ENCODE assay signal across 15 mouse cellular contexts in the genomic region with DNA sequence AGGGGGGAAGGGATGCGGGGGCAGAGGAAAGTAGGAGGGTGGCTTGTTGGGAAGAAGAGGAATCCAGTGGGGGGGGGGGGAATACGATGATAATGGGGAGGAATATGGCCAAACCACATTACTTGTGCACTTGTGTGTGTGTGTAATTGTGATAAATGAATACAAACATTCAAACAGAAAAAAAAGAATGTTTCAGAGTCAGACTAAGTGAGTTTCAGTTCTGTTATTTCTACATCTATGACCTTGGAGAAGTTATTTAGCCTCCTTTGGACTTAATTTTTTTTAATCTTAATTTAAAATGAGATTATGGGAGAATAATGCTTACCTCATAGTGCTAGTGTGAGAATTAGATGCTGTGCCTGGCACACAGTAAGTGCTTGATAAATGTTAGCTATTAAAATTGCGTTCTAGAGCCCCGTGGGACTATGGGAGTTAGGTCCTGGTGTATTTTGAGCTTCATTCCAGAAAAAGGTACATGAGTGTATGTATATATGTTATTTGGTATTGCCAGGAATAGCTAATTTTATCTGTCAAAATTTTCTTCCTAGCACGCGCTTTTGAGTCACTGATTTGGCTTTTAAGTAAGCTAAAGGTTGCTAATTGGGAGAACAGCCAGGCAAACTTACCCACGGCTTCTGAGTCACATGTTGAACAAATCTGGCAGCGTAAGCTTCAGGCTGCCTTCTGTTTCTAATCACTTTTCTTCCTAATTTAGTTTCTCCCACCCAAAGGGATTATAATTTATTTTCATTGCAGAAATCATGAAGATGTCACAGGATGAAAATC. TPM values are rescaled to one million over a fixed set of nuclear protein-coding genes. Genes with fewer than 3 reads are reported as not detected.
DNase-seq lines count a peak whose midpoint lies in the region; ATAC-seq and TF ChIP-seq lines count a peak whose summit lies in the region.
"Had no signal": no experiment of that assay in that cellular context is flagged by ENCODE, and none has a peak within 500 bp of the region (broad histone marks: within the 10 kb centered on the region; RNA-seq: fewer than 3 reads in every experiment).

No protein-coding gene starts in this region.

- 85% methylated on average over 8 of the region's 8 CpGs for WGBS in lung, postnatal 0 days
- WGBS in liver, embryonic 12.5 days (ENCODE audit: insufficient replicate concordance): 80% methylated on average over 8 of the region's 8 CpGs

- no peak for TF ChIP-seq CTCF in lung, postnatal 0 days (IDR thresholded peaks at IDR 0.05)

- no peaks in the 10 kb centered on the region for H3K36me3 ChIP-seq in lung, postnatal 0 days (ENCODE audit: insufficient read depth, low read length)
- H3K36me3 ChIP-seq in liver, embryonic 12.5 days: no peaks in the 10 kb centered on the region
- H3K36me3 ChIP-seq: hindbrain, embryonic 13.5 days; midbrain, embryonic 15.5 days had no signal

- ATAC-seq in lung, postnatal 0 days: no peak
- no peak for ATAC-seq in liver, embryonic 12.5 days
- ATAC-seq: midbrain, embryonic 15.5 days; Patski had no signal

- no peaks in the 10 kb centered on the region for H3K27me3 ChIP-seq in lung, postnatal 0 days (replicated peaks; ENCODE audit: insufficient read depth, low read length)
- H3K27me3 ChIP-seq in liver, embryonic 12.5 days (replicated peaks): no peaks in the 10 kb centered on the region
- H3K27me3 ChIP-seq: hindbrain, embryonic 13.5 days; midbrain, embryonic 15.5 days; Patski had no signal

- no peaks in the 10 kb centered on the region for H3K4me1 ChIP-seq in lung, postnatal 0 days (ENCODE audit: insufficient read depth, low read depth, low read length)
- H3K4me1 ChIP-seq in liver, embryonic 12.5 days: no peaks in the 10 kb centered on the region
- H3K4me1 ChIP-seq: midbrain, embryonic 15.5 days had no signal

- H3K4me3 ChIP-seq in lung, postnatal 0 days (ENCODE audit: low read depth, low read length): no peak overlapping the region
- no peak overlapping the region for H3K4me3 ChIP-seq in liver, embryonic 12.5 days
- H3K4me3 ChIP-seq: hindbrain, embryonic 13.5 days; midbrain, embryonic 15.5 days had no signal

- intact Hi-C loops in heart, postnatal 14 days (cut with DNase I): no loop called here
- intact Hi-C loops in left cerebral cortex, postnatal 36 days (cut with DNase I): loop anchor here (5.0 kb wide), 1 partner anchor 47 kb away; no protein-coding TSS in a partner anchor

- no peaks in the 10 kb centered on the region for H3K9me3 ChIP-seq in lung, postnatal 0 days (ENCODE audit: low read length)
- H3K9me3 ChIP-seq in liver, embryonic 12.5 days (replicated peaks): no peaks in the 10 kb centered on the region
- H3K9me3 ChIP-seq: hindbrain, embryonic 13.5 days; midbrain, embryonic 15.5 days had no signal

- TF ChIP-seq EP300 in lung, postnatal 0 days (IDR thresholded peaks at IDR 0.05): no peak

- no peak overlapping the region for H3K9ac ChIP-seq in lung, postnatal 0 days (replicated peaks; ENCODE audit: low read depth)
- H3K9ac ChIP-seq in liver, embryonic 12.5 days: no peak overlapping the region
- H3K9ac ChIP-seq: hindbrain, embryonic 13.5 days; midbrain, embryonic 15.5 days had no signal

- H3K27ac ChIP-seq in lung, postnatal 0 days (ENCODE audit: low read length): no peak overlapping the region
- H3K27ac ChIP-seq in liver, embryonic 12.5 days: no peak overlapping the region
- H3K27ac ChIP-seq: hindbrain, embryonic 13.5 days; midbrain, embryonic 15.5 days had no signal

- peak; percentile 35 for DNase-seq in heart, adult 11 months
- no peak for DNase-seq in heart, postnatal 14 days
- peak; percentile 72 for DNase-seq in MN1 (ENCODE audit: low spot score)
- DNase-seq in layer of hippocampus, adult 18-20 months (ENCODE audit: low spot score in 2 of 2): peak; percentile 76 to 91
- peak; percentile 23 to 31 for DNase-seq in left cerebral cortex, postnatal 36 days (ENCODE audit: low spot score in 2 of 2)
- no peak for DNase-seq in lung, postnatal 0 days (ENCODE audit: low spot score)
- DNase-seq: cerebellum, adult 9-11 months; gastrocnemius, postnatal 36 days; kidney, adult 18-20 months; lung, adult 18-20 months had no signal

- H3K4me2 ChIP-seq in lung, postnatal 0 days (replicated peaks; ENCODE audit: low read depth, low read length): no peak overlapping the region
- H3K4me2 ChIP-seq in liver, embryonic 12.5 days: no peak overlapping the region
- H3K4me2 ChIP-seq: hindbrain, embryonic 13.5 days; midbrain, embryonic 15.5 days had no signal

RNA-seq across cellular contexts. Expression of gene Slc26a4, which starts 19.1 kb away (rescaled TPM):
- under 1 TPM in 1 of 2 experiments, not detected in 1; 0.07 TPM for total RNA-seq in heart, postnatal 14 days (2021)
- total RNA-seq in layer of hippocampus, adult 18-20 months (2021): 10 to 100 TPM; 11.5 to 12.0 TPM
- 1 to 10 TPM; 2.0 to 2.4 TPM for total RNA-seq in left cerebral cortex, postnatal 36 days (2021)
- 0.54 TPM in 1 of 2 replicates, not detected in the other for polyA plus RNA-seq in lung, postnatal 0 days (2015; fragmentation: Nextera tagmentation; extraction: Ambion mirVana)
- not detected in 2 replicates for polyA plus RNA-seq in liver, embryonic 12.5 days (2016; fragmentation: Nextera tagmentation; extraction: Ambion mirVana)
- total RNA-seq: gastrocnemius, postnatal 36 days had no signal
- polyA plus RNA-seq: neural tube, embryonic 11.5 days had no signal

RNA-seq across cellular contexts. Expression of gene Bcap29, which starts 55.6 kb away (rescaled TPM):
- total RNA-seq in heart, postnatal 14 days (2021): 10 to 100 TPM; 23.2 to 25.2 TPM
- 10 to 100 TPM; 37.6 to 44.9 TPM for total RNA-seq in layer of hippocampus, adult 18-20 months (2021)
- 10 to 100 TPM; 38.8 to 39.0 TPM for total RNA-seq in left cerebral cortex, postnatal 36 days (2021)
- 30.1 and 30.3 TPM in 2 replicates for polyA plus RNA-seq in lung, postnatal 0 days (2015; fragmentation: Nextera tagmentation; extraction: Ambion mirVana)
- polyA plus RNA-seq in liver, embryonic 12.5 days (2016; fragmentation: Nextera tagmentation; extraction: Ambion mirVana): 41.9 and 42.5 TPM in 2 replicates

Comparison
In these comparisons a context has a peak if more than half of its experiments do, and no peak if none do; other contexts are left out.
1. DNase-seq: peak in heart, adult 11 months (single experiment), MN1 (single experiment), layer of hippocampus, adult 18-20 months (2 of 2) and left cerebral cortex, postnatal 36 days (2 of 2); none in heart, postnatal 14 days (0 of 2) and lung, postnatal 0 days (single experiment).